Mouse (Mus musculus) stomach, embryonic 15.5 days (tissue): Measurements from ENCODE around the gene Ptms. TPM values are rescaled to one million over a fixed set of nuclear protein-coding genes. Genes with fewer than 3 reads are reported as not detected.
"Not testable (repeated sequence)": the region's sequence is repeated elsewhere in the genome, so short reads cannot be mapped to it uniquely, and the experiment has no call there.

Source experiments
- ATAC-seq: fragments of 200-750 bp; cut with Nextera tagmentation; 2 replicates; pipeline ENCODE4 v1.8.0; 2017; ENCODE audit warnings: low read depth, moderate number of reproducible peaks, moderate TSS enrichment; ENCODE audit not compliant: insufficient read depth, low FRiP score
- H3K27ac ChIP-seq: fragments of 300-500 bp; sonication (generic); 2 replicates; pipeline ENCODE4 v1.5.1; 2015; ENCODE audit warnings: mild to moderate bottlenecking, inconsistent platforms
- H3K27me3 ChIP-seq: fragments of 300-500 bp; sonication (generic); replicated peaks from 2 replicates; pipeline ENCODE4 v1.6.1; 2015; ENCODE audit warnings: inconsistent platforms
- H3K36me3 ChIP-seq: fragments of 300-500 bp; sonication (generic); 2 replicates; pipeline ENCODE4 v1.6.1; 2015; ENCODE audit warnings: inconsistent platforms
- H3K4me1 ChIP-seq: fragments of 300-500 bp; sonication (generic); 2 replicates; pipeline ENCODE4 v1.6.1; 2015; ENCODE audit warnings: inconsistent platforms
- H3K4me2 ChIP-seq: fragments of 300-500 bp; sonication (generic); 2 replicates; pipeline ENCODE4 v1.6.1; 2015; ENCODE audit warnings: mild to moderate bottlenecking, inconsistent platforms
- H3K4me3 ChIP-seq: fragments of 300-500 bp; sonication (generic); replicated peaks from 2 replicates; pipeline ENCODE4 v1.5.1; 2015; ENCODE audit warnings: inconsistent platforms
- H3K9ac ChIP-seq: fragments of 300-500 bp; sonication (generic); 2 replicates; pipeline ENCODE4 v1.6.1; 2015; ENCODE audit warnings: inconsistent platforms
- H3K9me3 ChIP-seq: fragments of 300-500 bp; sonication (generic); 2 replicates; pipeline ENCODE4 v1.6.1; 2016; ENCODE audit warnings: inconsistent platforms
- WGBS: fragments of 180-500 bp; shearing (Covaris S2); methylation state at CpG from one replicate; pipeline ENCODE4 v1.1.7; 2015; 5-methylcytosine and 5-hydroxymethylcytosine counted together
- polyA plus RNA-seq: library from polyadenylated mRNA; unstranded; fragments of >200 nt; fragmentation: Nextera tagmentation; extraction: Ambion mirVana; gene quantifications from 2 replicates; pipeline ENCODE4 v1.2.1, GENCODE M21; 2015

The Ptms gene
- polyA plus RNA-seq, 1 experiment from 2014 or later: 340 TPM

DNA sequence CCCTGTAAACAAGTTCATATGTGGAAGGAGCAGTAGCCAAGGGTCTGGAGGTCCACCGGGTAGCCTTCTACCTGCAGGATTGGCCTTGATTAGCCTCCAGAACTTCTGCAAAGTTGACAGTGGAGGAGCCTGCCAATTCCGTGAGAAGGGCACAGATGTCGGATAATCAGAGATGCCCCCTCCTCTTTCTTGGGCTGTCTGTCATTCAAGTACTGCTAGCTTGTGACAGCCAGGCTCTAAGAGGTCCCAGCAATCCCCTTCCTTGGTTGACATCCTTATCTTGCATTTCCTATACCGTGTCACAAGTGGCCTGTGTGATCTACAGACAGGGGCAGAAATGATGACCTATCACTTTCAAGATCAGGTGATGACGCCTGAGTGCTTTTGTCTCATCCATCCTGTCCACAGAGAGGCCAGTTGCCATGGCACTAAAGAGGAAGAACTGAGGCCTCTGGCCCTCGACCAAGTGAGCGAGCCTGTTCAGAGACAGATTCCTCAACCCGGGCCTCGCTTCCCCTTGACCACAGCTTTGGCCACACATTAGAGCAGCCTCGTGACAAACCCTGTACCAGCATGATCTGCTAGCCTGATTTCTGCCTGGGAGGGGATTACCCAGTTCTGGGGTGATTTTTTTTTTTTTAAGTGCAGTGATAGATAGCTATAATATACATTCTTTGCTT, 19.0 kb downstream of the Ptms start:
- Histone ChIP-seq H3K27ac (no peak overlapping the region), H3K9me3 (no peaks in the 10 kb centered on the region), H3K9ac (no peak overlapping the region), H3K27me3 (no peaks in the 10 kb centered on the region), H3K4me1 (peaks cover 6% of the 10 kb centered on the region; the same call in 1 of the 2 replicates), H3K4me2 (no peak overlapping the region), H3K4me3 (no peak overlapping the region), H3K36me3 (no peaks in the 10 kb centered on the region)
- WGBS: 48% methylated on average over 10 of the region's 10 CpGs
- ATAC-seq: no peak

GRCm38 (mm10) chr6:124900056-124900800, 19.7 kb downstream of the Ptms start:
- H3K36me3 ChIP-seq: no peaks in the 10 kb centered on the region
- H3K4me3 ChIP-seq: no peak overlapping the region
- no peaks in the 10 kb centered on the region for H3K27me3 ChIP-seq
- no peak overlapping the region for H3K27ac ChIP-seq
- WGBS: 59% methylated on average over 8 of the region's 8 CpGs
- no peak overlapping the region for H3K9ac ChIP-seq
- no peak for ATAC-seq
- no peaks in the 10 kb centered on the region for H3K9me3 ChIP-seq
- peaks cover 6% of the 10 kb centered on the region; the same call in 1 of the 2 replicates for H3K4me1 ChIP-seq
- H3K4me2 ChIP-seq: no peak overlapping the region

DNA sequence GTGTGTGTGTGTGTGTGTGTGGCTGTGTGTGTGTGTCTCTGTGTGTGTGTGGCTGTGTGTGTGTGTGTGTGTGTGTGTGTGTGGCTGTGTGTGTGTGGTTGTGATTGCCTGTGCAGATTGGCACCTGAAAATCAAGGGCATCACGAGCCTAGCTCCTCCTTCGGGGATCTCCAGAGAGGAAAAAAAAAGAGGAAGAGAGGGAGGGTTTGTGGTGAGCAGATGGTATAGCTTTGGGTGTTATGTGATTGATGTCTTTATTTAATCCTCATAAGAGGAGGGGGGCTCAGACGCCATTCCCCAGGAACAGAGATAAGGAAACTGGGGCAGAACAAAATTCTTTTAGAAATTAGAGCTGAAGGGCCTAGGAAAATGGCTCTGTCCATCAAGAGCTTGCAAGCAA, 21.5 kb downstream of the Ptms start:
- H3K27ac ChIP-seq: no peak overlapping the region
- H3K36me3 ChIP-seq: no peaks in the 10 kb centered on the region
- no peak overlapping the region for H3K4me3 ChIP-seq
- H3K27me3 ChIP-seq: no peaks in the 10 kb centered on the region
- no peaks in the 10 kb centered on the region for H3K9me3 ChIP-seq
- ATAC-seq: no peak
- H3K9ac ChIP-seq: no peak overlapping the region
- WGBS: 32% methylated on average over 3 of the region's 3 CpGs
- no peak overlapping the region for H3K4me2 ChIP-seq
- no peaks in the 10 kb centered on the region for H3K4me1 ChIP-seq

GRCm38 (mm10) chr6:124894113-124894512, 25.8 kb downstream of the Ptms start:
- 88% methylated on average over 2 of the region's 2 CpGs for WGBS

GRCm38 (mm10) chr6:124890997-124891396, 28.9 kb downstream of the Ptms start:
- Histone ChIP-seq H3K4me1 (no peaks in the 10 kb centered on the region), H3K27me3 (no peaks in the 10 kb centered on the region), H3K27ac (no peak overlapping the region), H3K36me3 (no peaks in the 10 kb centered on the region), H3K4me2 (no peak overlapping the region), H3K9ac (no peak overlapping the region), H3K4me3 (no peak overlapping the region), H3K9me3 (no peaks in the 10 kb centered on the region)
- WGBS: 63% methylated on average over 6 of the region's 6 CpGs
- ATAC-seq: no peak

More at GRCm38 (mm10) chr6:124894113-124894512, 25.8 kb downstream of the Ptms start:
- not testable (repeated sequence) for H3K27ac ChIP-seq, H3K4me3 ChIP-seq, H3K27me3 ChIP-seq, H3K4me2 ChIP-seq, H3K36me3 ChIP-seq, H3K4me1 ChIP-seq, H3K9me3 ChIP-seq, H3K9ac ChIP-seq, ATAC-seq

DNA sequence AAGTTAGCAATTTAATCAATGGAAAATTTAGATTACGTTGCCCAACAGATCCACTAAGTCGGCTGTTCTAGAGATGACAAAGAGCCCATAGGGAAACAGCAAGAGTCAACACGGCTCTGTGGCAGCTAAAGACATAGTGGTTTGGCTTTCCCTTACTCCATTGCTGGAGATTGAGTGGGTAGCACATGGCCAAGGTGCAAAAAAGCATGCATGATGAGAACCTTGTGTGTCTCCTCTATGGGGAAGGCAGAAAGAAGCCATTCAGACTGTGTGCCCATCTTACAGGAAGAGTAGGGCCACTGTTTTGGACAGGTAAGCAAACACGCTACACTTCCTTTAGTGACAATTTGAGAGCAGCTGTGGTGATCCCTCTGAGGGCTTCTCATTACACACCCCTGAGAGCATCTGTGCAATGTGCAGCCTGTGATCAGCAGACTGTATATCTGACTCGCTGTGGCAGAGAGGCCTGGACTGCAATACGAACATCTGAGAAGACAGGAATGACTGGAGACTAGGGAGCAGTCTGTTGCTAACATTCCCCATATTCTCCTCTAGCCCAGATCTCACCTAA, 31.3 kb downstream of the Ptms start:
- Histone ChIP-seq H3K9me3 (no peaks in the 10 kb centered on the region), H3K9ac (no peak overlapping the region), H3K36me3 (no peaks in the 10 kb centered on the region), H3K27me3 (no peaks in the 10 kb centered on the region), H3K27ac (no peak overlapping the region), H3K4me3 (no peak overlapping the region), H3K4me2 (no peak overlapping the region), H3K4me1 (no peaks in the 10 kb centered on the region)
- no peak for ATAC-seq
- WGBS: 84% methylated on average over 6 of the region's 6 CpGs

DNA sequence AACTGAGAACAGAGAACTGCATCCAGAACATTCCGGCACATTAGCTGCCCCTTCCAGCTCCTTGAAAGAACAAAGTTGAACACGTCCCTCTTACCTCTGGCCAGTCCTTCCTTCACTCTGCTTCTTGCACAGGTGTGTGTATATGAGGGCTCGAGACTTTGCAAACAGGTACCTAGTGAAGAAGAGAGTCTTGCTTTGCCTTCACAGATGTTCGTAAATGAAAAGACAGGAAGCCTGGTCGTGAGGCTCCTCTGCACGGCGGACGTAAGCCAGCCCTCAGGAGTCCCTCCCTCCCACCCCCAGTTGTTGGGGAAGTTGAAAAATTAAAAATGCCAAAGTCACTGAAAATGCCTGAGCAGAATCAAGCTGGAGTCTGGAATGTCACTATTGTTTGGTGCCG, 31.9 kb downstream of the Ptms start, which contains the start of gene Cd4:
Gene Cd4, minus strand, starts transcription at position 236 of the 400 bp plus-strand sequence.
- H3K4me1 ChIP-seq: no peaks in the 10 kb centered on the region
- H3K27me3 ChIP-seq: no peaks in the 10 kb centered on the region
- ATAC-seq: no peak
- H3K9me3 ChIP-seq: no peaks in the 10 kb centered on the region
- H3K4me3 ChIP-seq: no peak within 1 kb of the TSS
- no peaks in the 10 kb centered on the region for H3K36me3 ChIP-seq
- no peak within 1 kb of the TSS for H3K27ac ChIP-seq
- H3K4me2 ChIP-seq: no peak within 1 kb of the TSS
- 71% methylated on average over 9 of the region's 9 CpGs for WGBS
- H3K9ac ChIP-seq: no peak within 1 kb of the TSS

GRCm38 (mm10) chr6:124885956-124886381, 33.9 kb downstream of the Ptms start:
- H3K27ac ChIP-seq: no peak overlapping the region
- WGBS: 85% methylated on average over 8 of the region's 8 CpGs
- H3K4me1 ChIP-seq: no peaks in the 10 kb centered on the region
- H3K27me3 ChIP-seq: no peaks in the 10 kb centered on the region
- no peak overlapping the region for H3K4me2 ChIP-seq
- H3K9me3 ChIP-seq: no peaks in the 10 kb centered on the region
- H3K36me3 ChIP-seq: no peaks in the 10 kb centered on the region
- no peak overlapping the region for H3K4me3 ChIP-seq
- ATAC-seq: no peak
- H3K9ac ChIP-seq: no peak overlapping the region

DNA sequence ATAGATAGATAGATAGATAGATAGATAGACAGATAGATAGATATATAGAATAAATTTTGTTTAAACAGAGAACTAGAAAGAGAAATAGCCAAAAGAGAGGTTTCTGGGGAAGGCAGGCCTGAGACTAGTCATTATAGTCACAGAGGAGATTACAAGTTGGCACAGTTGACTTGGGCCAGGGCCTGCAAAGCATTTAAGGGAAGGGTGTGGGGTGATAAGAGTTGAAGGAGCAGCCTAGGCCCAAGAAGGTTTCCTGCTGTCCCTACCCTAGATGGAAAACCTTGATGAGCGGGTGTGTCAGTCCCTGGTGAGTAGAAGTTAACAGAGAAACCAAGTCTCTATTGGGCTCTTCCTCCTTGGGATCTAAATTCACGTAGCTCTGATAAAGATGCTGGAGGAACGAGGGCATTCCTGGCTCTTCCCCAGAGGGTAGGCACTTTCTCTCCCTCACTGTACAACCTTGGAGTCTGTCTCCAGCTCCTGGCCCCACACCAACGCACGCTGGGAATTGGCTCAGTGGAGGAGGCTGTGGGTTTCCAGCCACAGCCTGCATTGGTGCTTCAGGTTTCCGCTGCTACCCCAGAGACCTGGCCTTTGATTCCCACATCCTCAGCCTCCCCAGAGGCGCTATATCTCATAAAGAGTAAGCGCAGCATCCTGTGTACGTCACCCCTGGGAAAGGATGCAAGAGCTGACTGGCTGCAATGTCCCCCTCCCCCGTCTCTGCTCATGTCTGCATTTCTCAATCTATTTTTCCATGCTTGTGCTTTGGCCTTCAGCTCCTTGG, 35.0 kb downstream of the Ptms start:
- 72% methylated on average over 10 of the region's 10 CpGs for WGBS
- Histone ChIP-seq H3K27me3 (no peaks in the 10 kb centered on the region), H3K4me3 (no peak overlapping the region), H3K36me3 (no peaks in the 10 kb centered on the region), H3K9me3 (no peaks in the 10 kb centered on the region), H3K4me2 (no peak overlapping the region), H3K4me1 (no peaks in the 10 kb centered on the region), H3K9ac (no peak overlapping the region), H3K27ac (no peak overlapping the region)
- no peak for ATAC-seq

GRCm38 (mm10) chr6:124883351-124883750, 36.6 kb downstream of the Ptms start:
- ATAC-seq: no peak
- no peak overlapping the region for H3K4me3 ChIP-seq
- H3K9me3 ChIP-seq: no peaks in the 10 kb centered on the region
- no peaks in the 10 kb centered on the region for H3K27me3 ChIP-seq
- WGBS: 80% methylated on average over 10 of the region's 10 CpGs
- H3K4me1 ChIP-seq: no peaks in the 10 kb centered on the region
- no peak overlapping the region for H3K27ac ChIP-seq
- no peak overlapping the region for H3K4me2 ChIP-seq
- no peak overlapping the region for H3K9ac ChIP-seq
- H3K36me3 ChIP-seq: no peaks in the 10 kb centered on the region

DNA sequence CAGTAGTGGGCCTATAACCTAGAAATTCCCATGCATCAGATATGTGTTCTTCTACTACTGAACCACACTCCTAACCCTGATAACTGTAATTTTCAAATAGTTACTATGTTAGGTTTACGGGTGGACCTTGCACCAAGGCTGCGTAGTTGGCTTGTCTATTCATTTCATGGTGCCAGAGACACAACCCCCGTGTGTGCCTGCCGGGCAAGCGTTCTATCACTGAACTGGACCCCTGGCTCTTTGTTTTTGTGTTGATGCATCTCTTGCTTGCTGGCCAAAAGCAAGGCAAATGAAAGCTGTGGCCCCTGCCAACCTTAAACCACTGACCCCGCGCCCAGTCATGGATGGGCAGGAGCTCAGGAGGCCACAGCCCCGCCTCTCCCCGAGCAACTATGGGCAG, 38.1 kb downstream of the Ptms start:
- H3K9me3 ChIP-seq: no peaks in the 10 kb centered on the region
- ATAC-seq: no peak
- 91% methylated on average over 9 of the region's 9 CpGs for WGBS

More for the DNA sequence above, 38.1 kb downstream of the Ptms start:
- Histone ChIP-seq H3K27me3 (no peaks in the 10 kb centered on the region), H3K27ac (no peak overlapping the region), H3K4me1 (no peaks in the 10 kb centered on the region), H3K4me3 (no peak overlapping the region), H3K4me2 (no peak overlapping the region), H3K36me3 (no peaks in the 10 kb centered on the region), H3K9ac (no peak overlapping the region)
